Mouse (Mus musculus): ENCODE data around the gene Sys1.

Sys1 gene

GRCm38 (mm10) chr2:164521841-164522240, 65.1 kb downstream of the Sys1 start:
- peak; percentile 87 for DNase-seq (ENCODE audit: extremely low read depth, insufficient read length, low spot score)

- peak; percentile 63 for DNase-seq (ENCODE audit: extremely low read depth, insufficient read length, low spot score)
These were observed 65.5 kb downstream of the Sys1 start for GRCm38 (mm10) chr2:164522280-164522679.

- no peak for DNase-seq (ENCODE audit: extremely low read depth, insufficient read length, low spot score)
These were observed 66.6 kb downstream of the Sys1 start for GRCm38 (mm10) chr2:164523301-164523773.

- no peak for DNase-seq (ENCODE audit: extremely low read depth, insufficient read length, low spot score)
These were observed 71.8 kb downstream of the Sys1 start for GRCm38 (mm10) chr2:164528557-164528956.
